8 mouse cellular contexts compared by ENCODE assay signal in genomic region chr17:24649581-24650069, GRCm38 (mm10). TPM values are rescaled to one million over a fixed set of nuclear protein-coding genes. Genes with fewer than 3 reads are reported as not detected.
A peak's percentile ranks its signal among the peaks of the same experiment; 100 is the strongest.
DNase-seq lines count a peak whose midpoint lies in the region; ATAC-seq lines count a peak whose summit lies in the region.

No protein-coding gene starts in this region.

- whole genome bisulfite sequencing in heart, embryonic 15.5 days: 1% methylated on average over 35 of the region's 35 CpGs

- peak overlapping the region; percentile 70 for H3K27ac ChIP-seq in heart, embryonic 15.5 days

- H3K9ac ChIP-seq in heart, embryonic 15.5 days: peak overlapping the region; percentile 76

- no peaks in the 10 kb centered on the region for H3K9me3 ChIP-seq in heart, embryonic 15.5 days (replicated peaks)

- ATAC-seq in heart, embryonic 15.5 days (replicated peaks; ENCODE audit: insufficient number of reproducible peaks, insufficient read depth, low FRiP score, low read depth): peak; percentile 44
- ATAC-seq in megakaryocyte, adult 5-6 weeks (ENCODE audit: poor library complexity, severe bottlenecking): peak; percentile 46
- ATAC-seq in megakaryocyte-erythroid progenitor cell, adult 5-6 weeks (replicated peaks; ENCODE audit: low FRiP score, low TSS enrichment, poor library complexity, severe bottlenecking): no peak
- ATAC-seq in inflammation-experienced regulatory T-cells, adult 6 months: no peak

- H3K4me2 ChIP-seq in heart, embryonic 15.5 days: peak overlapping the region; percentile 96

- peak; percentile 48 to 50 for DNase-seq in urinary bladder, postnatal 36 days (ENCODE audit: low spot score in 2 of 2)
- DNase-seq in urinary bladder, postnatal 10 days (ENCODE audit: low spot score): no peak
- peak; percentile 62 to 70 for DNase-seq in cerebellum, postnatal 14 days
- DNase-seq in kidney, postnatal 25 days: peak; percentile 67 to 86

- H3K27me3 ChIP-seq in heart, embryonic 15.5 days: 0 out of 2 replicates have a peak, but pooled peaks cover 13% of the 10 kb centered on the region

- H3K4me3 ChIP-seq in heart, embryonic 15.5 days: peak overlapping the region; percentile 73

- H3K4me1 ChIP-seq in heart, embryonic 15.5 days (replicated peaks): peaks cover 47% of the 10 kb centered on the region

- no peaks in the 10 kb centered on the region for H3K36me3 ChIP-seq in heart, embryonic 15.5 days

RNA-seq across cellular contexts. Expression of gene Slc9a3r2, which starts 0.5 kb away (rescaled TPM):
- polyA plus RNA-seq in heart, embryonic 15.5 days (2015; fragmentation: Nextera tagmentation; extraction: Ambion mirVana): 55.5 and 61.4 TPM in 2 replicates
- total RNA-seq in megakaryocyte, adult 5-6 weeks (2015): 0.30 and 1.4 TPM in 2 replicates
- total RNA-seq in megakaryocyte, adult 5-6 weeks (2017): 1.1 and 1.5 TPM in 2 replicates
- total RNA-seq in megakaryocyte-erythroid progenitor cell, adult 5-6 weeks (2014; fragmentation: Nextera tagmentation): 1.0 TPM in 1 of 2 replicates, not detected in the other
- total RNA-seq in megakaryocyte-erythroid progenitor cell, adult 5-6 weeks (2017): 0.38 and 1.6 TPM in 2 replicates
- not detected for polyA plus RNA-seq in inflammation-experienced regulatory T-cells, adult 6 months (2017; shearing (Covaris generic))

RNA-seq across cellular contexts. Expression of gene Npw, which starts 8.6 kb away (rescaled TPM):
- polyA plus RNA-seq in heart, embryonic 15.5 days (2015; fragmentation: Nextera tagmentation; extraction: Ambion mirVana): 0.26 TPM in 1 of 2 replicates, not detected in the other
- total RNA-seq in megakaryocyte, adult 5-6 weeks (2015): not detected in 2 replicates
- not detected in 2 replicates for total RNA-seq in megakaryocyte, adult 5-6 weeks (2017)
- total RNA-seq in megakaryocyte-erythroid progenitor cell, adult 5-6 weeks (2014; fragmentation: Nextera tagmentation): 2.0 TPM in 1 of 2 replicates, not detected in the other
- total RNA-seq in megakaryocyte-erythroid progenitor cell, adult 5-6 weeks (2017): not detected in 2 replicates
- polyA plus RNA-seq in inflammation-experienced regulatory T-cells, adult 6 months (2017; shearing (Covaris generic)): not detected

RNA-seq across cellular contexts. Expression of gene Nthl1, which starts 17.1 kb away (rescaled TPM):
- polyA plus RNA-seq in heart, embryonic 15.5 days (2015; fragmentation: Nextera tagmentation; extraction: Ambion mirVana): 7.7 and 10.9 TPM in 2 replicates
- total RNA-seq in megakaryocyte, adult 5-6 weeks (2015): 0.50 and 2.1 TPM in 2 replicates
- 3.4 and 4.7 TPM in 2 replicates for total RNA-seq in megakaryocyte, adult 5-6 weeks (2017)
- total RNA-seq in megakaryocyte-erythroid progenitor cell, adult 5-6 weeks (2014; fragmentation: Nextera tagmentation): 7.8 and 14.1 TPM in 2 replicates
- total RNA-seq in megakaryocyte-erythroid progenitor cell, adult 5-6 weeks (2017): 4.6 and 12.9 TPM in 2 replicates
- 1 to 10 TPM; 2.0 to 4.8 (median 2.8) TPM for polyA plus RNA-seq in inflammation-experienced regulatory T-cells, adult 6 months (2017; shearing (Covaris generic))

RNA-seq across cellular contexts. Expression of gene Tsc2, which starts 17.2 kb away (rescaled TPM):
- polyA plus RNA-seq in heart, embryonic 15.5 days (2015; fragmentation: Nextera tagmentation; extraction: Ambion mirVana): 39.0 and 56.0 TPM in 2 replicates
- 60.9 and 78.2 TPM in 2 replicates for total RNA-seq in megakaryocyte, adult 5-6 weeks (2015)
- total RNA-seq in megakaryocyte, adult 5-6 weeks (2017): 25.5 and 32.4 TPM in 2 replicates
- 70.8 and 101 TPM in 2 replicates for total RNA-seq in megakaryocyte-erythroid progenitor cell, adult 5-6 weeks (2014; fragmentation: Nextera tagmentation)
- total RNA-seq in megakaryocyte-erythroid progenitor cell, adult 5-6 weeks (2017): 39.0 and 44.3 TPM in 2 replicates
- 10 to 100 TPM; 17.0 to 17.7 (median 17.1) TPM for polyA plus RNA-seq in inflammation-experienced regulatory T-cells, adult 6 months (2017; shearing (Covaris generic))

RNA-seq across cellular contexts. Expression of gene Zfp598, which starts 19.9 kb away (rescaled TPM):
- 12.5 and 18.1 TPM in 2 replicates for polyA plus RNA-seq in heart, embryonic 15.5 days (2015; fragmentation: Nextera tagmentation; extraction: Ambion mirVana)
- 18.1 and 19.2 TPM in 2 replicates for total RNA-seq in megakaryocyte, adult 5-6 weeks (2015)
- total RNA-seq in megakaryocyte, adult 5-6 weeks (2017): 12.7 and 17.8 TPM in 2 replicates
- 44.9 and 65.2 TPM in 2 replicates for total RNA-seq in megakaryocyte-erythroid progenitor cell, adult 5-6 weeks (2014; fragmentation: Nextera tagmentation)
- 24.7 and 32.1 TPM in 2 replicates for total RNA-seq in megakaryocyte-erythroid progenitor cell, adult 5-6 weeks (2017)
- polyA plus RNA-seq in inflammation-experienced regulatory T-cells, adult 6 months (2017; shearing (Covaris generic)): 1 to 10 TPM; 4.1 to 5.8 (median 5.4) TPM

Comparison
In these comparisons a context has a peak if more than half of its experiments do, and no peak if none do; other contexts are left out.
1. ATAC-seq: peak in heart, embryonic 15.5 days (single experiment) and megakaryocyte, adult 5-6 weeks (single experiment); none in megakaryocyte-erythroid progenitor cell, adult 5-6 weeks (single experiment) and inflammation-experienced regulatory T-cells, adult 6 months (single experiment).